Mouse (Mus musculus) midbrain, postnatal 0 days (tissue): ENCODE results near the gene Dyrk1b. TPM values are rescaled to one million over a fixed set of nuclear protein-coding genes. Genes with fewer than 3 reads are reported as not detected.

Experiments
- ATAC-seq: fragments of 200-750 bp; cut with Nextera tagmentation; 2 replicates; pipeline ENCODE4 v1.8.0; 2017; ENCODE audit warnings: moderate number of reproducible peaks, mild to moderate bottlenecking, moderate TSS enrichment, moderate library complexity; ENCODE audit not compliant: low FRiP score
- DNase-seq: peaks from one replicate; pipeline ENCODE4 v3.0.0-alpha.2; 2015; ENCODE audit warnings: low spot score
- H3K27ac ChIP-seq: fragments of 300-500 bp; sonication (generic); 2 replicates; pipeline ENCODE4 v1.5.1; 2014; ENCODE audit warnings: low read depth, mild to moderate bottlenecking, low read length, mixed read lengths
- H3K27me3 ChIP-seq: fragments of 300-500 bp; sonication (generic); 2 replicates; pipeline ENCODE4 v1.6.1; 2014; ENCODE audit warnings: low read length, control low read depth, mixed read lengths; ENCODE audit not compliant: insufficient read depth
- H3K36me3 ChIP-seq: fragments of 300-500 bp; sonication (generic); 2 replicates; pipeline ENCODE4 v1.6.1; 2014; ENCODE audit warnings: low read length, control low read depth, mixed read lengths; ENCODE audit not compliant: insufficient read depth
- H3K4me1 ChIP-seq: fragments of 300-500 bp; sonication (generic); 2 replicates; pipeline ENCODE4 v1.6.1; 2014; ENCODE audit warnings: mild to moderate bottlenecking, control low read depth, antibody characterized with exemption, low read length, mixed read lengths; ENCODE audit not compliant: insufficient read depth
- H3K4me2 ChIP-seq: fragments of 300-500 bp; sonication (generic); 2 replicates; pipeline ENCODE4 v1.6.1; 2014; ENCODE audit warnings: low read depth, mild to moderate bottlenecking, low read length, mixed read lengths; ENCODE audit not compliant: poor library complexity, severe bottlenecking
- H3K4me3 ChIP-seq: fragments of 300-500 bp; sonication (generic); 2 replicates; pipeline ENCODE4 v1.5.1; 2014; ENCODE audit warnings: low read depth, mild to moderate bottlenecking, low read length, moderate library complexity
- H3K9ac ChIP-seq: fragments of 300-500 bp; sonication (generic); replicated peaks from 2 replicates; pipeline ENCODE4 v1.6.1; 2014; ENCODE audit warnings: mild to moderate bottlenecking, low read length, moderate library complexity, mixed read lengths; ENCODE audit not compliant: poor library complexity, severe bottlenecking
- H3K9me3 ChIP-seq: fragments of 300-500 bp; sonication (generic); 2 replicates; pipeline ENCODE4 v1.6.1; 2016; ENCODE audit warnings: low read length, control low read depth
- CTCF ChIP-seq: IDR thresholded peaks from 2 replicates; pipeline ENCODE4 v1.5.1; 2016; ENCODE audit warnings: antibody characterized with exemption, mild to moderate bottlenecking
- WGBS: fragments of 180-500 bp; shearing (Covaris S2); extraction: QIAGEN DNeasy Blood & Tissue Kit; methylation state at CpG from one replicate; pipeline ENCODE4 v1.1.7; 2014; 5-methylcytosine and 5-hydroxymethylcytosine counted together
- polyA plus RNA-seq: library from polyadenylated mRNA; unstranded; fragments of >200 nt; fragmentation: Nextera tagmentation; extraction: Ambion mirVana; gene quantifications from 2 replicates; pipeline ENCODE4 v1.2.1, GENCODE M21; 2015
- total RNA-seq: library from RNA; depleted of rRNA; stranded (reverse); fragments of >200 nt; gene quantifications from 2 replicates; pipeline ENCODE4 v1.2.3, GENCODE M21; 2014

Dyrk1b gene
- total and polyA plus RNA-seq, 2 experiments from 2014 or later, result 8.0 to 33.3 TPM

DNA sequence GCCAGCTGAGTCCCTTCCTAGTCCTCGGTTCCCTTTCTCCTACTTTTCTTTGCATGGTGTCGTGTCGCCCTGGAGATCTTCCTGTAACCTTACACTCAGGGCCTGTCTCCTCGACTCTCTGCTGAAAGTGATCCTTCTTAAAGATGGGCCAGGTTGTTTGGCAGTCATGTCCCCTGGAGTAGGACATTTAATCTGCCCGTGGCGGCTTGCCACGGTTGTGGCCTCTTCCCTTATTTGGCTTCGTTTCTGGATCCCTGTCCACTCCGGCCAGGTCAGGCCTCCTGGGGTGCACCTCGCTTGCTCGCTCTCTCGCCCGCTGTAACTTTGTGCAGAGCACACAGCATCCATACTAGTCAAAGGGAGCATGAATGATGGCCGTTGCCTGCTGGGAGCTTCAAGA lies 17.3 kb downstream of the Dyrk1b start:
- Histone ChIP-seq H3K9ac (no peak overlapping the region), H3K4me3 (no peak overlapping the region), H3K27me3 (no peaks in the 10 kb centered on the region), H3K4me2 (no peak overlapping the region), H3K36me3 (peaks cover 25% of the 10 kb centered on the region), H3K27ac (no peak overlapping the region), H3K4me1 (no peaks in the 10 kb centered on the region), H3K9me3 (no peaks in the 10 kb centered on the region)
- no peak for TF ChIP-seq CTCF
- 75% methylated on average over 14 of the region's 14 CpGs for WGBS
- ATAC-seq (no peak), DNase-seq (no peak)

- DNase-seq (no peak), ATAC-seq (no peak)
- no peaks in the 10 kb centered on the region for H3K27me3 ChIP-seq
- no peak overlapping the region for H3K4me3 ChIP-seq
- no peak for TF ChIP-seq CTCF
- H3K27ac ChIP-seq, result no peak overlapping the region
- no peaks in the 10 kb centered on the region for H3K9me3 ChIP-seq
- H3K4me2 ChIP-seq, result no peak overlapping the region
- H3K4me1 ChIP-seq, result no peaks in the 10 kb centered on the region
- no peak overlapping the region for H3K9ac ChIP-seq
- peaks cover 18% of the 10 kb centered on the region for H3K36me3 ChIP-seq
- 67% methylated on average over 4 of the region's 4 CpGs for WGBS
These were observed 19.8 kb downstream of the Dyrk1b start for GRCm38 (mm10) chr7:28199054-28199453.

DNA sequence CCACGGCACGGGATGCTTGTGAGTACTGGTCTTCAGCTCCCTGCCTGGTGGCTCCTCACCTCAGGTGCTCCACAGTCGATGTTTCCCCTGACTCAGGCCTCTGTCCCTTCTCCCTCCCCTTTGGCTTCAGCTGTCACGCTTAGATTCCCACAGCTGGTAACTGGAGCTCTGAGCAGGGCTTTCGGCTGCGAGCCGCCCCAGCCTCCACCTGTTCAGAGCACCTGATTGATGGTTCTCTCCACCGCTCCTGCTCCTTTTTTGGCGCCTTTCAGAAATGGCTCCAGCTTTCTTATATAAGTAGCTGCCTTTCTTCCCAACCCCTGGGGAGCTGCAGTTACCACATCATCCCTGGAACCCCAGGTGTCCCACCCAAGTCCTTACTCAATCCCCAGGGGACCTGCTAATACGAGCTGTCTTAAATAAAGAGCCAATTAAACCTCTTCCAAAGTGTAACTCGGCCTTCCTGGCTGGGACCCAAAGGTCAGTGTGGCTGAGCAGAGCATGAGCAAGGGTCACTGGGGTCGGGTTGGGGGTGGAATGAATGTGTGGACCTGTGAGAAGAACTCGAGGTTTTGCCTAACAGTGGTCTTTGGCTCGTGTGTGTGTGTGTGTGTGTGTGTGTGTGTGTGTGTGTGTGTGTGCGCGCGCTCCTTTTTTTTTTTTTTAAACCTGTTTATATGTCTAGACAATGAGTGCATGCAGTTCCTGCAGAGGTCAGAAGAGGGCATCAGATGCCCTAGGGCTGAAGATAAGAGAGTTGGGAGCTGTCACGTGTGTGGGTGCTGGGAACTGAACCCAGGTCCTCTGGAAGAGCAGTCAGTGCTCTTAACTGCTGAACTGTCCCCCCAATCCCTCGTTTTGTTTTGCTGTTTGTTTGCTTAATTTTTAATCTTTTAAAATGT lies 24.2 kb downstream of the Dyrk1b start:
- WGBS, result 66% methylated on average over 19 of the region's 19 CpGs
- Histone ChIP-seq H3K27ac (no peak overlapping the region), H3K9me3 (no peaks in the 10 kb centered on the region), H3K4me2 (no peak overlapping the region), H3K27me3 (no peaks in the 10 kb centered on the region), H3K4me1 (no peaks in the 10 kb centered on the region), H3K9ac (no peak overlapping the region), H3K36me3 (peaks cover 3% of the 10 kb centered on the region; the same call in 1 of the 2 replicates), H3K4me3 (no peak overlapping the region)
- ATAC-seq (no peak), DNase-seq (no peak)
- TF ChIP-seq CTCF, result no peak

- Histone ChIP-seq H3K27me3 (no peaks in the 10 kb centered on the region), H3K4me1 (no peaks in the 10 kb centered on the region), H3K27ac (no peak overlapping the region), H3K9ac (no peak overlapping the region), H3K4me3 (no peak overlapping the region), H3K36me3 (no peaks in the 10 kb centered on the region), H3K9me3 (no peaks in the 10 kb centered on the region), H3K4me2 (no peak overlapping the region)
- DNase-seq (no peak), ATAC-seq (no peak)
- 82% methylated on average over 4 of the region's 4 CpGs for WGBS
- TF ChIP-seq CTCF, result no peak
These were observed 26.9 kb downstream of the Dyrk1b start for GRCm38 (mm10) chr7:28206044-28206600.

- Histone ChIP-seq H3K9ac (peak overlapping the region; percentile 29; the same call in 1 of the 2 replicates), H3K4me3 (peak overlapping the region; percentile 24), H3K4me1 (no peaks in the 10 kb centered on the region), H3K36me3 (no peaks in the 10 kb centered on the region), H3K27ac (no peak overlapping the region), H3K9me3 (no peaks in the 10 kb centered on the region), H3K4me2 (peak overlapping the region; percentile 43), H3K27me3 (no peaks in the 10 kb centered on the region)
- TF ChIP-seq CTCF, result no peak
- DNase-seq, result no peak
- WGBS, result 54% methylated on average over 12 of the region's 12 CpGs
- no peak for ATAC-seq
These were observed 29.2 kb downstream of the Dyrk1b start for GRCm38 (mm10) chr7:28208396-28208987.
